Mouse (Mus musculus): Measurements from ENCODE around the gene Lbh. TPM values are rescaled to one million over a fixed set of nuclear protein-coding genes. Genes with fewer than 3 reads are reported as not detected.

Gene Lbh
- polyA plus RNA-seq, 1 experiment: 171 TPM

DNA sequence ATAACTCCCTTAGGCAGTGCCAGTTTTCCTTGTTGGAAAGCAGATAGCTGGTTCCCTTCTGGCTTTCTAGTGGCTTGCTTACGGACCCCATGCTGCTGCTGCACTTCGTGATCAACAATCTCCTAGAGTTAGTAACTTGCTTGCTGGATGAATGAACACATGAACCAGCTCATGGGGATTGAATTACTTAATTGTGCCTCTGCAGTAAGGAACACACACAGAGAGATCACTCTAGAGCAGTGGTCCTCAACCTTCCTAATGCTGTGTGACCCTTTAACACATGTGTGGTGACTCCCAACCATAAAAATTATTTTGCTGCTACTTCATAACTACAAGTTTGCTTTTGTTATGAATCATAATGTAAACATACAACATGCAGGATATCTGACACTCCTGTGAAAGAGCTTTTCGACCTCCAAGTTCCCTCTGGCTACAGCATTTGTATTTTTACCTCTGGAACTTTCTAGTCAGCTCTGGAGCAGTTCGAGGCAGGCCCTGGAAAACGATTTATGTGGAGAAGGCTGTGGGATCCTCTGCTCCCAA, 41.5 kb downstream of the Lbh start:
- peak overlapping the region; percentile 88; the same call in 1 of the 2 replicates for H3K27ac ChIP-seq (ENCODE audit: insufficient read depth, low read length)
- no peak for TF ChIP-seq CTCF (IDR thresholded peaks at IDR 0.05; ENCODE audit: extremely low read depth, insufficient read depth, insufficient read length, insufficient replicate concordance)
- no peak for TF ChIP-seq POLR2A (IDR thresholded peaks at IDR 0.05; ENCODE audit: low read depth, low read length)
- no peaks in the 10 kb centered on the region for H3K27me3 ChIP-seq (ENCODE audit: control insufficient read depth, insufficient read depth, low read length)
- H3K4me1 ChIP-seq (ENCODE audit: control insufficient read depth, insufficient read depth, insufficient read length): peaks cover 29% of the 10 kb centered on the region
- WGBS: 81% methylated on average over 5 of the region's 5 CpGs
- H3K4me3 ChIP-seq (ENCODE audit: extremely low read depth, insufficient read depth, insufficient read length): no peak overlapping the region
- DNase-seq (ENCODE audit: low read depth in 1 of 2, low spot score in 2 of 2): no peak
- H3K36me3 ChIP-seq (ENCODE audit: control insufficient read depth, insufficient read depth, low read length): no peaks in the 10 kb centered on the region

- TF ChIP-seq POLR2A (IDR thresholded peaks at IDR 0.05; ENCODE audit: low read depth, low read length) (no peak), CTCF (IDR thresholded peaks at IDR 0.05; ENCODE audit: extremely low read depth, insufficient read depth, insufficient read length, insufficient replicate concordance) (no peak)
- no peak overlapping the region for H3K4me3 ChIP-seq (ENCODE audit: extremely low read depth, insufficient read depth, insufficient read length)
These were observed 42.1 kb downstream of the Lbh start for GRCm38 (mm10) chr17:72960243-72960642.

DNA sequence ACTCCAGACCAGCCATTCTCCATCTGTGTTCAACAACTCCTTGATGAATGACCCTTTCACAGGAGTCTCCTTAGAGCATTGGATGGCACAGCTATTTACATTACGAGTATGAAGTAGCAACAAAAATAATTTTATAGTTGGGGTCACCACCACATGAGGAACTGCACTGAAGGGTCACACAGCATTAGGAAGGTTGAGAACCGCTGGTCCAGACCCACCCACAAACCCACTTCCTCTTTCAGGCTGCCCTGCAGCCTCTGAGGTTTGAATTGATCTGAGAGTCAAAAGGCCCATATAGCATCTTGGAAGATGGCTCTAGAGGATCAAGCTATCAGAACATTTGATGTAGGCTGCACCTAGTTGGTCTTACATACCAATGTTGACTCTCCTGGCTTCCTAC, 42.8 kb downstream of the Lbh start:
- Histone ChIP-seq H3K27me3 (ENCODE audit: control insufficient read depth, insufficient read depth, low read length) (no peaks in the 10 kb centered on the region), H3K27ac (ENCODE audit: insufficient read depth, low read length) (peak overlapping the region; percentile 88), H3K4me1 (ENCODE audit: control insufficient read depth, insufficient read depth, insufficient read length) (peaks cover 35% of the 10 kb centered on the region), H3K4me3 (ENCODE audit: extremely low read depth, insufficient read depth, insufficient read length) (no peak overlapping the region), H3K36me3 (ENCODE audit: control insufficient read depth, insufficient read depth, low read length) (no peaks in the 10 kb centered on the region)
- TF ChIP-seq CTCF (IDR thresholded peaks at IDR 0.05; ENCODE audit: extremely low read depth, insufficient read depth, insufficient read length, insufficient replicate concordance) (no peak), POLR2A (IDR thresholded peaks at IDR 0.05; ENCODE audit: low read depth, low read length) (no peak)
- DNase-seq (ENCODE audit: low read depth in 1 of 2, low spot score in 2 of 2): peak in 1 of 2 experiments; percentile 70
- WGBS: 10% methylated on average over 2 of the region's 2 CpGs

More at GRCm38 (mm10) chr17:72960243-72960642, 42.1 kb downstream of the Lbh start:
- H3K4me1 ChIP-seq (ENCODE audit: control insufficient read depth, insufficient read depth, insufficient read length): peaks cover 30% of the 10 kb centered on the region
- peak in 1 of 2 experiments; percentile 44 for DNase-seq (ENCODE audit: low read depth in 1 of 2, low spot score in 2 of 2)
- peak overlapping the region; percentile 88 for H3K27ac ChIP-seq (ENCODE audit: insufficient read depth, low read length)
- H3K27me3 ChIP-seq (ENCODE audit: control insufficient read depth, insufficient read depth, low read length): no peaks in the 10 kb centered on the region
- 46% methylated on average over 4 of the region's 4 CpGs for WGBS
- no peaks in the 10 kb centered on the region for H3K36me3 ChIP-seq (ENCODE audit: control insufficient read depth, insufficient read depth, low read length)

- TF ChIP-seq POLR2A (IDR thresholded peaks at IDR 0.05; ENCODE audit: low read depth, low read length) (no peak), CTCF (IDR thresholded peaks at IDR 0.05; ENCODE audit: extremely low read depth, insufficient read depth, insufficient read length, insufficient replicate concordance) (no peak)
These were observed 44.0 kb downstream of the Lbh start for GRCm38 (mm10) chr17:72961953-72962630.

DNA sequence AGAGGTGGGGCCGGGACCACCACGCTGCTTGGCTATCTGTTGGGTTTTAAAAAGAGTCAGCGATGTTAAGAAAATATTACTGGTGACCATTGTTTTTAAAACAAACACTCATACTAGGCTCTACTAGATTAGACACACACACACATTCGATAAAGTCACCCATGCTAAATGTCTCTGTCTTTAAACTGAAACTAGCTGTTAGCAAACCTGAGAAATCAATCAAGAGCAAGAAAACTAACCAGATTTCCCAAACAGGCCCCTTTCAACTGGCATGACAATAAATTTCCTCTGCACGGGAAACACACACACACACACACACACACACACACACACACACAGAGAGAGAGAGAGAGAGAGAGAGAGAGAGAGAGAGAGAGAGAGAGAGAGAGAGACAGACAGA, 47.6 kb downstream of the Lbh start:
- Histone ChIP-seq H3K4me1 (ENCODE audit: control insufficient read depth, insufficient read depth, insufficient read length) (peaks cover 38% of the 10 kb centered on the region), H3K27ac (ENCODE audit: insufficient read depth, low read length) (peak overlapping the region; percentile 93), H3K4me3 (ENCODE audit: extremely low read depth, insufficient read depth, insufficient read length) (no peak overlapping the region), H3K36me3 (ENCODE audit: control insufficient read depth, insufficient read depth, low read length) (no peaks in the 10 kb centered on the region), H3K27me3 (ENCODE audit: control insufficient read depth, insufficient read depth, low read length) (no peaks in the 10 kb centered on the region)
- no peak for TF ChIP-seq CTCF (IDR thresholded peaks at IDR 0.05; ENCODE audit: extremely low read depth, insufficient read depth, insufficient read length, insufficient replicate concordance)
- TF ChIP-seq POLR2A (IDR thresholded peaks at IDR 0.05; ENCODE audit: low read depth, low read length): no peak
- DNase-seq (ENCODE audit: low read depth in 1 of 2, low spot score in 2 of 2): no peak
- 60% methylated on average over 5 of the region's 5 CpGs for whole genome bisulfite sequencing

More at GRCm38 (mm10) chr17:72961953-72962630, 44.0 kb downstream of the Lbh start:
- WGBS: 74% methylated on average over 8 of the region's 8 CpGs
- H3K4me1 ChIP-seq (ENCODE audit: control insufficient read depth, insufficient read depth, insufficient read length): peaks cover 39% of the 10 kb centered on the region
- no peaks in the 10 kb centered on the region for H3K36me3 ChIP-seq (ENCODE audit: control insufficient read depth, insufficient read depth, low read length)
- no peaks in the 10 kb centered on the region for H3K27me3 ChIP-seq (ENCODE audit: control insufficient read depth, insufficient read depth, low read length)
- no peak for DNase-seq (ENCODE audit: low read depth in 1 of 2, low spot score in 2 of 2)
- no peak overlapping the region for H3K4me3 ChIP-seq (ENCODE audit: extremely low read depth, insufficient read depth, insufficient read length)
- peak overlapping the region; percentile 72 for H3K27ac ChIP-seq (ENCODE audit: insufficient read depth, low read length)

- no peak for DNase-seq (ENCODE audit: low read depth in 1 of 2, low spot score in 2 of 2)
- no peak for TF ChIP-seq POLR2A (IDR thresholded peaks at IDR 0.05; ENCODE audit: low read depth, low read length)
- no peak for TF ChIP-seq CTCF (IDR thresholded peaks at IDR 0.05; ENCODE audit: extremely low read depth, insufficient read depth, insufficient read length, insufficient replicate concordance)
- Histone ChIP-seq H3K36me3 (ENCODE audit: control insufficient read depth, insufficient read depth, low read length) (no peaks in the 10 kb centered on the region), H3K4me1 (ENCODE audit: control insufficient read depth, insufficient read depth, insufficient read length) (peaks cover 34% of the 10 kb centered on the region), H3K27me3 (ENCODE audit: control insufficient read depth, insufficient read depth, low read length) (no peaks in the 10 kb centered on the region), H3K4me3 (ENCODE audit: extremely low read depth, insufficient read depth, insufficient read length) (no peak overlapping the region), H3K27ac (ENCODE audit: insufficient read depth, low read length) (peak overlapping the region; percentile 93)
- 20% methylated on average over 5 of the region's 5 CpGs for WGBS
These were observed 48.0 kb downstream of the Lbh start for GRCm38 (mm10) chr17:72966091-72966531.

- no peak for TF ChIP-seq POLR2A (IDR thresholded peaks at IDR 0.05; ENCODE audit: low read depth, low read length)
- TF ChIP-seq CTCF (IDR thresholded peaks at IDR 0.05; ENCODE audit: extremely low read depth, insufficient read depth, insufficient read length, insufficient replicate concordance): no peak
- peak overlapping the region; percentile 93 for H3K27ac ChIP-seq (ENCODE audit: insufficient read depth, low read length)
- peak; percentile 57 for DNase-seq (ENCODE audit: low read depth in 1 of 2, low spot score in 2 of 2)
These were observed 48.8 kb downstream of the Lbh start for GRCm38 (mm10) chr17:72966878-72967277.

More at GRCm38 (mm10) chr17:72966878-72967277, 48.8 kb downstream of the Lbh start:
- 19% methylated on average over 3 of the region's 3 CpGs for WGBS
- no peaks in the 10 kb centered on the region for H3K27me3 ChIP-seq (ENCODE audit: control insufficient read depth, insufficient read depth, low read length)
- peaks cover 29% of the 10 kb centered on the region for H3K4me1 ChIP-seq (ENCODE audit: control insufficient read depth, insufficient read depth, insufficient read length)
- no peak overlapping the region for H3K4me3 ChIP-seq (ENCODE audit: extremely low read depth, insufficient read depth, insufficient read length)
- H3K36me3 ChIP-seq (ENCODE audit: control insufficient read depth, insufficient read depth, low read length): no peaks in the 10 kb centered on the region

Data from spleen, adult 2 months (tissue).